Mouse (Mus musculus) MEL (cell line): ENCODE measurements around the gene Gnat2.

Source experiments
- CTCF ChIP-seq, 3 experiments: IDR thresholded peaks in 2 of 3; conservative IDR thresholded peaks in 1 of 3; 2 replicates each; pipeline ENCODE4 v1.5.1; 2011 to 2012; ENCODE audit warnings: low read length in 3 of 3, low read depth in 2 of 3, mild to moderate bottlenecking in 2 of 3, improper control_type of control experiment in 1 of 3, inconsistent platforms in 1 of 3, mixed read lengths in 1 of 3, moderate library complexity in 1 of 3; ENCODE audit not compliant: control insufficient read depth in 1 of 3, insufficient read depth in 1 of 3, poor library complexity in 1 of 3, severe bottlenecking in 1 of 3
- E2F4 ChIP-seq: IDR thresholded peaks from 2 replicates; pipeline ENCODE4 v1.6.1; 2011; ENCODE audit warnings: low read depth, low read length, improper control_type of control experiment, borderline replicate concordance
- EP300 ChIP-seq, 2 experiments: IDR thresholded peaks; 2 replicates each; pipeline ENCODE4 v1.6.1; 2011; ENCODE audit warnings: improper control_type of control experiment in 2 of 2, low read length in 2 of 2, low read depth in 1 of 2, mild to moderate bottlenecking in 1 of 2
- GATA1 ChIP-seq: IDR thresholded peaks from 2 replicates; pipeline ENCODE4 v1.6.1; 2011; ENCODE audit warnings: low read depth, low read length, improper control_type of control experiment
- MAFK ChIP-seq: IDR thresholded peaks from 2 replicates; pipeline ENCODE4 v1.6.1; 2011; ENCODE audit warnings: low read depth, mild to moderate bottlenecking, low read length, improper control_type of control experiment, borderline replicate concordance
- POLR2A ChIP-seq, 2 experiments: IDR thresholded peaks; 2 replicates each; pipeline ENCODE4 v1.6.1; 2011 to 2012; ENCODE audit warnings: low read length in 2 of 2, mild to moderate bottlenecking in 2 of 2, control low read depth in 1 of 2, improper control_type of control experiment in 1 of 2, low read depth in 1 of 2, moderate library complexity in 1 of 2; ENCODE audit not compliant: control insufficient read depth in 1 of 2, insufficient read depth in 1 of 2, poor library complexity in 1 of 2
- POLR2AphosphoS2 ChIP-seq: IDR thresholded peaks from 2 replicates; pipeline ENCODE4 v1.6.1; 2011; ENCODE audit warnings: low read length, improper control_type of control experiment
- TAL1 ChIP-seq: IDR thresholded peaks from 2 replicates; pipeline ENCODE4 v1.6.1; 2012; ENCODE audit warnings: mild to moderate bottlenecking, inconsistent platforms, low read length, moderate library complexity, mixed read lengths
- UBTF ChIP-seq: IDR thresholded peaks from 2 replicates; pipeline ENCODE4 v1.6.1; 2012; ENCODE audit warnings: low read depth, mild to moderate bottlenecking, inconsistent platforms, low read length, improper control_type of control experiment, moderate library complexity, borderline replicate concordance; ENCODE audit not compliant: insufficient read depth

- TF ChIP-seq POLR2AphosphoS2 (no peak), UBTF (no peak), CTCF (IDR thresholded peaks at IDR 0.05 in 2 of 3, conservative IDR thresholded peaks at IDR 0.05 in 1 of 3; ENCODE audit: control insufficient read depth in 1 of 3, insufficient read depth in 1 of 3, low read depth in 2 of 3, low read length in 3 of 3, poor library complexity in 1 of 3, severe bottlenecking in 1 of 3) (no peak), GATA1 (no peak), TAL1 (no peak), EP300 (IDR thresholded peaks at IDR 0.05; ENCODE audit: low read depth in 1 of 2, low read length in 2 of 2) (peak in 1 of 2 experiments; percentile 27; a peak in 1 of 4 replicates), E2F4 (no peak), POLR2A (IDR thresholded peaks at IDR 0.05; ENCODE audit: control insufficient read depth in 1 of 2, insufficient read depth in 1 of 2, low read depth in 1 of 2, low read length in 2 of 2, poor library complexity in 1 of 2) (no peak), MAFK (no peak)
Measured at GRCm38 (mm10) chr3:108123242-108123641, 30.7 kb downstream of the Gnat2 start.
